Mouse (Mus musculus) heart, postnatal 0 days (tissue): ENCODE data around the gene 1700020N01Rik. TPM values are rescaled to one million over a fixed set of nuclear protein-coding genes. Genes with fewer than 3 reads are reported as not detected.

ENCODE experiments used
- ATAC-seq: fragments of 200-750 bp; cut with Nextera tagmentation; 2 replicates; pipeline ENCODE4 v1.8.0; 2017; ENCODE audit warnings: low read depth, moderate number of reproducible peaks, moderate library complexity; ENCODE audit not compliant: insufficient read depth
- DNase-seq: peaks from one replicate; pipeline ENCODE4 v3.0.0-alpha.2; 2016; ENCODE audit warnings: low spot score
- H3K27ac ChIP-seq: fragments of 300-500 bp; sonication (generic); 2 replicates; pipeline ENCODE4 v1.5.1; 2014; ENCODE audit warnings: low read depth, mild to moderate bottlenecking
- H3K27me3 ChIP-seq: fragments of 300-500 bp; sonication (generic); 2 replicates; pipeline ENCODE4 v1.6.1; 2014; ENCODE audit warnings: low read length, mixed read lengths; ENCODE audit not compliant: control insufficient read depth, insufficient read depth
- H3K36me3 ChIP-seq: fragments of 300-500 bp; sonication (generic); replicated peaks from 2 replicates; pipeline ENCODE4 v1.6.1; 2014; ENCODE audit warnings: low read length, mixed read lengths; ENCODE audit not compliant: control insufficient read depth, insufficient read depth
- H3K4me1 ChIP-seq: fragments of 300-500 bp; sonication (generic); 2 replicates; pipeline ENCODE4 v1.6.1; 2014; ENCODE audit warnings: antibody characterized with exemption; ENCODE audit not compliant: control insufficient read depth, insufficient read depth
- H3K4me2 ChIP-seq: fragments of 300-500 bp; sonication (generic); 2 replicates; pipeline ENCODE4 v1.6.1; 2014; ENCODE audit warnings: low read depth, mild to moderate bottlenecking, low read length, moderate library complexity
- H3K4me3 ChIP-seq: fragments of 300-500 bp; sonication (generic); 2 replicates; pipeline ENCODE4 v1.5.1; 2014; ENCODE audit warnings: low read depth, low read length
- H3K9ac ChIP-seq: fragments of 300-500 bp; sonication (generic); replicated peaks from 2 replicates; pipeline ENCODE4 v1.6.1; 2014; ENCODE audit warnings: low read depth, low read length, mixed read lengths
- H3K9me3 ChIP-seq: fragments of 300-500 bp; sonication (generic); replicated peaks from 2 replicates; pipeline ENCODE4 v1.6.1; 2016; ENCODE audit warnings: low read length; ENCODE audit not compliant: control insufficient read depth
- CTCF ChIP-seq: IDR thresholded peaks from 2 replicates; pipeline ENCODE4 v1.5.1; 2016; ENCODE audit warnings: antibody characterized with exemption, control low read depth, low read depth
- EP300 ChIP-seq: IDR thresholded peaks from 2 replicates; pipeline ENCODE4 v1.6.1; 2016; ENCODE audit warnings: antibody characterized with exemption, low read depth
- WGBS: fragments of 180-500 bp; shearing (Covaris S2); extraction: QIAGEN DNeasy Blood & Tissue Kit; methylation state at CpG from one replicate; pipeline ENCODE4 v1.1.7; 2014; 5-methylcytosine and 5-hydroxymethylcytosine counted together
- polyA plus RNA-seq: library from polyadenylated mRNA; unstranded; fragments of >200 nt; fragmentation: Nextera tagmentation; extraction: Ambion mirVana; gene quantifications from 2 replicates; pipeline ENCODE4 v1.2.1, GENCODE M21; 2015
- total RNA-seq: library from RNA; depleted of rRNA; stranded (reverse); fragments of >200 nt; gene quantifications from 2 replicates; pipeline ENCODE4 v1.2.3, GENCODE M21; 2014; ENCODE audit warnings: low replicate concordance; rRNA removed

1700020N01Rik gene
- total and polyA plus RNA-seq, 2 experiments from 2014 or later = not detected

- DNase-seq = no peak
- no peaks in the 10 kb centered on the region for H3K27me3 ChIP-seq
Observed at GRCm38 (mm10) chr10:21670168-21670567, 77.2 kb downstream of the 1700020N01Rik start.

More at GRCm38 (mm10) chr10:21670168-21670567, 77.2 kb downstream of the 1700020N01Rik start:
- no peak overlapping the region for H3K4me3 ChIP-seq
- H3K4me2 ChIP-seq = 0 out of 2 replicates have a peak overlapping the region, but pooled peaks have one; percentile 21
- ATAC-seq = 0 out of 2 replicates have a peak, but pooled peaks have one; percentile 34
- TF ChIP-seq CTCF (no peak), EP300 (no peak)
- WGBS = 45% methylated on average over 5 of the region's 5 CpGs
- H3K9me3 ChIP-seq = no peaks in the 10 kb centered on the region
- peak overlapping the region; percentile 72 for H3K27ac ChIP-seq
- no peak overlapping the region for H3K9ac ChIP-seq
- H3K4me1 ChIP-seq = peaks cover 17% of the 10 kb centered on the region
- H3K36me3 ChIP-seq = no peaks in the 10 kb centered on the region

Other genes starting within 250 kb of the 1700020N01Rik start
- not detected in 2 replicates for gene Aldh8a1, start 215.9 kb upstream of the 1700020N01Rik start, total RNA-seq
- not detected in 2 replicates for gene Aldh8a1, start 215.9 kb upstream of the 1700020N01Rik start, polyA plus RNA-seq